Mouse (Mus musculus) limb, embryonic 12.5 days (tissue): ENCODE measurements around the gene Alkbh8. TPM values are rescaled to one million over a fixed set of nuclear protein-coding genes. Genes with fewer than 3 reads are reported as not detected.
"Not testable (repeated sequence)": the region's sequence is repeated elsewhere in the genome, so short reads cannot be mapped to it uniquely, and the experiment has no call there.

Source experiments
- ATAC-seq: fragments of 200-750 bp; cut with Nextera tagmentation; 2 replicates; pipeline ENCODE4 v1.8.0; 2017; ENCODE audit warnings: low read depth, moderate TSS enrichment; ENCODE audit not compliant: insufficient number of reproducible peaks, insufficient read depth, low FRiP score, low TSS enrichment
- H3K27ac ChIP-seq: fragments of 300-500 bp; sonication (generic); 2 replicates; pipeline ENCODE4 v1.5.1; 2016; ENCODE audit warnings: mild to moderate bottlenecking, moderate library complexity
- H3K27me3 ChIP-seq: fragments of 300-500 bp; sonication (generic); 2 replicates; pipeline ENCODE4 v1.6.1; 2016; ENCODE audit warnings: mild to moderate bottlenecking, moderate library complexity
- H3K36me3 ChIP-seq: fragments of 300-500 bp; sonication (generic); 2 replicates; pipeline ENCODE4 v1.6.1; 2016; ENCODE audit warnings: mild to moderate bottlenecking, moderate library complexity
- H3K4me1 ChIP-seq: fragments of 300-500 bp; sonication (generic); replicated peaks from 2 replicates; pipeline ENCODE4 v1.6.1; 2016
- H3K4me2 ChIP-seq: fragments of 300-500 bp; sonication (generic); 2 replicates; pipeline ENCODE4 v1.6.1; 2016; ENCODE audit warnings: mild to moderate bottlenecking, moderate library complexity
- H3K4me3 ChIP-seq: fragments of 300-500 bp; sonication (generic); replicated peaks from 2 replicates; pipeline ENCODE4 v1.5.1; 2016; ENCODE audit warnings: mild to moderate bottlenecking
- H3K9ac ChIP-seq: fragments of 300-500 bp; sonication (generic); replicated peaks from 2 replicates; pipeline ENCODE4 v1.6.1; 2016; ENCODE audit warnings: mild to moderate bottlenecking, moderate library complexity
- H3K9me3 ChIP-seq: fragments of 300-500 bp; sonication (generic); 2 replicates; pipeline ENCODE4 v1.6.1; 2016; ENCODE audit warnings: mild to moderate bottlenecking, moderate library complexity
- WGBS: fragments of 180-500 bp; shearing (Covaris S2); methylation state at CpG from one replicate; pipeline ENCODE4 v1.1.7; 2016; 5-methylcytosine and 5-hydroxymethylcytosine counted together
- polyA plus RNA-seq: library from polyadenylated mRNA; unstranded; fragments of >200 nt; fragmentation: Nextera tagmentation; extraction: Ambion mirVana; gene quantifications from 2 replicates; pipeline ENCODE4 v1.2.1, GENCODE M21; 2016

Alkbh8 gene
- 39.3 and 43.7 TPM in 2 replicates for polyA plus RNA-seq

DNA sequence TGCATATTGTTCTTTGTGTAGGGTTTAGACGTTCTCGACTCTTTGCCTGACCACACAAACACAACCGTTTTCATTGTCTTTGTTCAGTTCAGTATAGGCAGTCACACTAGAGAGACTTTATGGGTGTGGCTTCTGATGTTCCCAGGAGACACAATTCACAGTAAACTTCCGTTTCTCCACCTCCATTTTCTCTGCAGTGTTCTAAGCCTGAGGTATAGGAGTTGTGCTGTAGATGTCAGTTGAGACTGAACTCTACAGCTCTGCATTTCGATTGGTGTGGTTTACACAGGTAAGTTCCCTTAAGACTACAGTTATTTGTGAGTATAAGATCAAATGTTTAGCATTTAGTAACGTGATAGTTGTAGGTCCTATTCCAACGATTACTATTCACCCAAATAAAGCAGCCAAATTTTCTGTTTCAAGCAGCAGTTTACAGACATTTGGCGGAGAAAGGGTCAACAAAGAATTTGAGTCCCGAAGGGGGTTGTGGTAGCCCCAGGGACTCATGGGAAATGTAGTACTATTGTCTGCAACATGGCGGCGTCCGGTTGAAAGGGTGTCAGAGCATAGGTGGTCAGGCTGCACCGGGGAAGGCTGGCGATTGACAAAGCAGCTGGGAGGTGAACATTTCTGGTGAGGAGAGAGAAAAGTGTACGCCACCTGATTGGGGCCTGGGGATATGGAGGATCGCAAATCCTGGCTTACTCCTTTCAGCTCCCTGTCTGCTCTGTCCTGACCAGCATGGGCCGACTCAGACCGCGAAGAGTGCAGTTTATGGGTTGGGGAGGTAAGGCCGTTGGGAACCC, at the start of gene Alkbh8:
Gene Alkbh8 (plus strand): TSS at position 179 of the 806 bp plus-strand sequence.
- peak within 1 kb of the TSS; percentile 59 for H3K4me2 ChIP-seq
- peak within 1 kb of the TSS; percentile 71 for H3K9ac ChIP-seq
- H3K36me3 ChIP-seq, result peaks cover 10% of the 10 kb centered on the region
- no peaks in the 10 kb centered on the region; the same call in 1 of the 2 replicates for H3K4me1 ChIP-seq
- H3K27ac ChIP-seq, result peak within 1 kb of the TSS; percentile 76
- ATAC-seq, result peak; percentile 99
- no peaks in the 10 kb centered on the region for H3K9me3 ChIP-seq
- WGBS, result 8% methylated on average over 20 of the region's 20 CpGs
- peak within 1 kb of the TSS; percentile 64 for H3K4me3 ChIP-seq
- no peaks in the 10 kb centered on the region for H3K27me3 ChIP-seq

DNA sequence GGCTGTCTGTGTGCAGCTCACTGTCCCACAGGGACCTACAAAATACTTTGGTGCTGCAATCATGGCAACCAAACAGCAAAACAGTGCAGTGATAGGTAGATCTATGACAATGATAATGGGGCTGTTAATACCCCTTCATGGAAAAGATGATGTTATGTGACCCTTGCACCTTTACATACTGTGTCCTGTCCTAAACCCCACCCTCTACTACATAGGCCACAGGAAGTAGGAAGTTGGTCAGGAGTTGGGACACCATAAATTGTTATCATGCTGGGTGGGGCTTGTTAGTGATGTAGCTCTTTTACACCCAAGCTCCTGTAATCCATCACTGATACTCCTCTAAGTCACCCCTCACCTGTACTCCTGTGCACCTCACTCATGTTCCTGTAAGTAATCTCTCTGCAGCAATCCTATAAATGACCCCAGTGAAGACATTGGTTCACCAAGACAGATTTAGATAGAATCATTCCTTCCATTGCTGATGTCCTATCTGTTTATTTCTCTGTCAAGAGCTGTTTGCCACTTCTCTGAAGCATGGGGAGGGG, 25.6 kb upstream of the Alkbh8 start:
- H3K4me2 ChIP-seq, result no peak overlapping the region
- H3K9ac ChIP-seq, result no peak overlapping the region
- no peaks in the 10 kb centered on the region for H3K4me1 ChIP-seq
- no peak for ATAC-seq
- H3K27ac ChIP-seq, result no peak overlapping the region
- H3K27me3 ChIP-seq, result no peaks in the 10 kb centered on the region
- H3K4me3 ChIP-seq, result no peak overlapping the region
- H3K9me3 ChIP-seq, result peaks cover 23% of the 10 kb centered on the region
- H3K36me3 ChIP-seq, result no peaks in the 10 kb centered on the region

GRCm38 (mm10) chr9:3310016-3310415, 24.9 kb upstream of the Alkbh8 start:
- peaks cover 23% of the 10 kb centered on the region for H3K9me3 ChIP-seq
- no peak overlapping the region for H3K9ac ChIP-seq
- no peak overlapping the region for H3K27ac ChIP-seq
- no peaks in the 10 kb centered on the region for H3K36me3 ChIP-seq
- no peak overlapping the region for H3K4me2 ChIP-seq
- H3K4me3 ChIP-seq, result no peak overlapping the region
- no peak for ATAC-seq
- no peaks in the 10 kb centered on the region for H3K4me1 ChIP-seq
- no peaks in the 10 kb centered on the region for H3K27me3 ChIP-seq
- WGBS, result 86% methylated on average over 2 of the region's 2 CpGs

- not testable (repeated sequence) for H3K36me3 ChIP-seq, H3K9me3 ChIP-seq, H3K4me3 ChIP-seq, H3K27me3 ChIP-seq, ATAC-seq, H3K4me1 ChIP-seq, H3K27ac ChIP-seq, H3K4me2 ChIP-seq, H3K9ac ChIP-seq
- WGBS, result 54% methylated on average over 9 of the region's 9 CpGs
Observed at GRCm38 (mm10) chr9:3327342-3328053, 7.4 kb upstream of the Alkbh8 start.

- H3K27me3 ChIP-seq, result no peaks in the 10 kb centered on the region
- WGBS, result 72% methylated on average over 3 of the region's 3 CpGs
- H3K27ac ChIP-seq, result no peak overlapping the region
- H3K9me3 ChIP-seq, result no peaks in the 10 kb centered on the region
- no peaks in the 10 kb centered on the region for H3K4me1 ChIP-seq
- H3K4me3 ChIP-seq, result no peak overlapping the region
- no peaks in the 10 kb centered on the region for H3K36me3 ChIP-seq
- no peak for ATAC-seq
- no peak overlapping the region for H3K9ac ChIP-seq
- no peak overlapping the region for H3K4me2 ChIP-seq
Observed at GRCm38 (mm10) chr9:3328054-3328595, 6.8 kb upstream of the Alkbh8 start.

- Histone ChIP-seq H3K27ac (no peak overlapping the region), H3K9ac (no peak overlapping the region), H3K36me3 (no peaks in the 10 kb centered on the region), H3K4me2 (no peak overlapping the region), H3K4me1 (no peaks in the 10 kb centered on the region), H3K27me3 (no peaks in the 10 kb centered on the region), H3K9me3 (no peaks in the 10 kb centered on the region), H3K4me3 (no peak overlapping the region)
- no peak for ATAC-seq
Observed at GRCm38 (mm10) chr9:3330319-3330718, 4.6 kb upstream of the Alkbh8 start.

- Histone ChIP-seq H3K4me3 (no peak overlapping the region), H3K9me3 (no peaks in the 10 kb centered on the region), H3K9ac (no peak overlapping the region), H3K27ac (no peak overlapping the region), H3K4me1 (no peaks in the 10 kb centered on the region), H3K4me2 (no peak overlapping the region), H3K36me3 (no peaks in the 10 kb centered on the region), H3K27me3 (no peaks in the 10 kb centered on the region)
- 83% methylated on average over 3 of the region's 3 CpGs for WGBS
- no peak for ATAC-seq
Observed at GRCm38 (mm10) chr9:3330737-3331384, 4.1 kb upstream of the Alkbh8 start.

DNA sequence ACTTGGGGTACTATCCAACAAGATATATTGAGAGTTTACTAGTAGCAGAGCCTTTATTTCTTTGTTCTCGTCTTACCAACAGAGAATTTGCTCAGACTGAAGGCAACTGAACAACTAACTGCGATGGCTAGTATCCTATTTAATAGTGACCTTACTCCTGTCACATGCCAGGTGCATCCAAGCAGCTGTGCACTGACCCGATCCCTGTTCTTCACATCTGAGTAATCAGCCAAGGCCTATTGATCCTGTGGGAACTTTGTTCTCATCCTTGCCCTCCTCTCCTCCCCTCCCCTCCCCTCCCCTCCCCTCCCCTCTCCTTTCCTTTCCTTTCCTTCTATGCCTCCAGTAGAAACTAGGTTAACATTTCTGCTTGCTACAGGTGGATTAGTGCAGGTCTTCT, 1.7 kb downstream of the Alkbh8 start:
- no peak for ATAC-seq
- H3K4me2 ChIP-seq, result peak overlapping the region; percentile 59
- H3K9me3 ChIP-seq, result no peaks in the 10 kb centered on the region
- H3K27me3 ChIP-seq, result no peaks in the 10 kb centered on the region
- no peaks in the 10 kb centered on the region; the same call in 1 of the 2 replicates for H3K4me1 ChIP-seq
- no peak overlapping the region for H3K9ac ChIP-seq
- peaks cover 19% of the 10 kb centered on the region for H3K36me3 ChIP-seq
- WGBS, result 97% methylated on average over 3 of the region's 3 CpGs
- H3K4me3 ChIP-seq, result no peak overlapping the region
- H3K27ac ChIP-seq, result no peak overlapping the region

GRCm38 (mm10) chr9:3345136-3345535, 10.2 kb downstream of the Alkbh8 start:
- no peaks in the 10 kb centered on the region for H3K4me1 ChIP-seq
- peaks cover 59% of the 10 kb centered on the region for H3K36me3 ChIP-seq
- no peak overlapping the region for H3K4me3 ChIP-seq
- no peak overlapping the region for H3K4me2 ChIP-seq
- H3K27me3 ChIP-seq, result no peaks in the 10 kb centered on the region
- no peaks in the 10 kb centered on the region for H3K9me3 ChIP-seq
- no peak for ATAC-seq
- no peak overlapping the region for H3K9ac ChIP-seq
- no peak overlapping the region for H3K27ac ChIP-seq

- peaks cover 62% of the 10 kb centered on the region for H3K36me3 ChIP-seq
- ATAC-seq, result no peak
- 71% methylated on average over 1 of the region's 1 CpGs for WGBS
- no peak overlapping the region for H3K9ac ChIP-seq
- H3K27ac ChIP-seq, result no peak overlapping the region
- H3K4me3 ChIP-seq, result no peak overlapping the region
- no peak overlapping the region for H3K4me2 ChIP-seq
- no peaks in the 10 kb centered on the region for H3K9me3 ChIP-seq
- H3K4me1 ChIP-seq, result no peaks in the 10 kb centered on the region
- H3K27me3 ChIP-seq, result no peaks in the 10 kb centered on the region
Observed at GRCm38 (mm10) chr9:3345967-3346366, 11.0 kb downstream of the Alkbh8 start.

DNA sequence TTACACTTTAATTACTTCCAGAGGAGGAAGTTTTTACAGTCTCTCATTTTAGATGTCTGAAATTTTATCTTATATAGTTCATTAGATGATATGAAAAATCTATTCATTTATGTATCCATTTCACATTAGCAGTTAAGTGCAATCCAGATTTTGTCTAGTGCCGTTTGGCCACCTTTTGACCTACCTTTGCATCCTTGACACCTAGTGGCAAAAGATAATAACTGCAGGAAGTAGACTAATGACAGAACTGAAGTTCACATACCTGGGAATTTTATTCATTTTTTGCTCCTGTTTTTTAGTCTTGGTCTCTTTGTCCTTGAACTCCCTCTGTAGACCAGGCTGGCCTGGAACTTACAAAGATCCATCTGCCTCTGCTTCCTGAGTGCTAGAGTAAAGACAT, 15.1 kb downstream of the Alkbh8 start:
- Histone ChIP-seq H3K27me3 (no peaks in the 10 kb centered on the region), H3K4me3 (no peak overlapping the region), H3K36me3 (peaks cover 54% of the 10 kb centered on the region), H3K27ac (no peak overlapping the region), H3K4me1 (no peaks in the 10 kb centered on the region), H3K9me3 (no peaks in the 10 kb centered on the region), H3K4me2 (no peak overlapping the region), H3K9ac (no peak overlapping the region)
- 74% methylated on average over 1 of the region's 1 CpGs for WGBS
- ATAC-seq, result no peak
